Mouse (Mus musculus): ENCODE data around the gene Psmd1. TPM values are rescaled to one million over a fixed set of nuclear protein-coding genes. Genes with fewer than 3 reads are reported as not detected.
A peak's percentile ranks its signal among the peaks of the same experiment; 100 is the strongest.

Gene Psmd1
- polyA plus RNA-seq, 1 experiment: 88.9 TPM

DNA sequence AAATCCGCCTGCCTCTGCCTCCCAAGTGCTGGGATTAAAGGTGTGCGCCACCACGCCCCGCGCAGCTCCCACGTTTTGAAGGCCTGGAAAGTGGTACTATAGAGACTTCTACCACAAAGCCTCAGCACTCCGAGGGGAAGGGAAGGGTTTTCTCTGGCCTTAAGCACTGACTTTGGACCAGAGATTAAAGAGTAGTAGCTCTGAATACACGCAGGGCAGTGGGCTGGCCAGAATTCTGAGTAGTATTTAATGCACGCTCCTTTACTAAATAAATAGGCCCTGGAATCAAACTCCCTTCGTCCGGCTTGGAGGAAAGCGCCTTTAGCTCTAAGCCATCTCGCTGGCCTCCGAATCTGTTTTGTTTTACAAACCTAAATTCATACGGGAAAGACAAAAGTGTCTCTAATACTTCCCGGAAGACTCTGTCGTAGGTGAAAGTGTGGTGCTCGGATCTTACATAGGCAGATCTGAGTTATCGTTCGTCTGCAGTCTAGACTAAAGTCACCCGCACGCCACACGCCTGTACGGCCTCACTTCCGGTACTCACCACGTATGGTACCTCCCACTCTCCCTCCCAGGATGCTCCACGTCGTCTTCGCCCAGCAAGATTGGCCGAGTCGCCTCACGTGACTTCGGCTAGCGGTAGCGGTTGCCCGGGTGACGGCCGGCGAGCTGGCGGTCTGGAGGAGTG lies 90.1 kb downstream of the Psmd1 start, which contains the start of gene Armc9:
TSS of gene Armc9 (plus strand) at position 648 of the 691 bp plus-strand sequence.
- H3K36me3 ChIP-seq (ENCODE audit: control insufficient read depth, insufficient read depth): no peaks in the 10 kb centered on the region
- H3K79me2 ChIP-seq (ENCODE audit: control insufficient read depth, insufficient read depth): peaks cover 5% of the 10 kb centered on the region
- peak within 1 kb of the TSS; percentile 51 for H3K4me3 ChIP-seq (ENCODE audit: insufficient read depth, poor library complexity, severe bottlenecking)
- H3K79me3 ChIP-seq (ENCODE audit: low read depth): peaks cover 1% of the 10 kb centered on the region
- peak within 1 kb of the TSS; percentile 81 for H3ac ChIP-seq (ENCODE audit: control insufficient read depth, insufficient read length, low read depth)
- H3K27me3 ChIP-seq (ENCODE audit: control insufficient read depth, insufficient read depth, insufficient read length): no peaks in the 10 kb centered on the region
- peak; percentile 72 for TF ChIP-seq MAX (IDR thresholded peaks at IDR 0.05)
- TF ChIP-seq CTCF (IDR thresholded peaks at IDR 0.05; ENCODE audit: control insufficient read depth, insufficient read depth, insufficient read length): no peak
- TF ChIP-seq USF1 (IDR thresholded peaks at IDR 0.05; ENCODE audit: low read depth): peak; percentile 98
- no peak for TF ChIP-seq FOSL1 (IDR thresholded peaks at IDR 0.05; ENCODE audit: insufficient read depth, low read length, poor library complexity, severe bottlenecking)

DNA sequence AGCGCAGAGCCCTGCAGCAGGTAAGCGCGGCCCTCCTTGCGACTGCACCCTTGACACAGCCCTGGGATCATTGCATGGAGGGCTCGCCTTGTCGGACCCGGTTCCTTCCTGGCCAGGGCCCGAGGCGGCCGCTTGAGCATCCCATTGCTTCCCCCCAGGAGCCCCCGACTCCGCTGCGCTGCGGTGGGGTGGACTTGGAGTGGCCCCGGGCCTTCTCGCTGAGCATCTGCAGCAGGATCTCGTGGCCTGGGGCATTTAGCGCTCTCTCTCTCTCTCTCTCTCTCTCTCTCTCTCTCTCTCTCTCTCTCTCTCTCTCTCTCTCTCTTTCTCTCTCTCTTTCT lies 90.6 kb downstream of the Psmd1 start:
- H3K79me3 ChIP-seq (ENCODE audit: low read depth): peaks cover 1% of the 10 kb centered on the region
- H3K79me2 ChIP-seq (ENCODE audit: control insufficient read depth, insufficient read depth): peaks cover 5% of the 10 kb centered on the region
- H3K36me3 ChIP-seq (ENCODE audit: control insufficient read depth, insufficient read depth): no peaks in the 10 kb centered on the region
- peak overlapping the region; percentile 81 for H3ac ChIP-seq (ENCODE audit: control insufficient read depth, insufficient read length, low read depth)
- no peaks in the 10 kb centered on the region for H3K27me3 ChIP-seq (ENCODE audit: control insufficient read depth, insufficient read depth, insufficient read length)
- no peak for TF ChIP-seq MYOD1 (IDR thresholded peaks at IDR 0.05; ENCODE audit: control insufficient read depth, insufficient read length, low read depth)
- no peak for TF ChIP-seq CEBPB (IDR thresholded peaks at IDR 0.05; ENCODE audit: low read depth)
- TF ChIP-seq MYOG (IDR thresholded peaks at IDR 0.05; ENCODE audit: control insufficient read depth, extremely low read depth, insufficient read length): no peak
- no peak for TF ChIP-seq USF1 (IDR thresholded peaks at IDR 0.05; ENCODE audit: low read depth)
- TF ChIP-seq FOSL1 (IDR thresholded peaks at IDR 0.05; ENCODE audit: insufficient read depth, low read length, poor library complexity, severe bottlenecking): no peak
- no peak for TF ChIP-seq MAX (IDR thresholded peaks at IDR 0.05)
- no peak for TF ChIP-seq CTCF (IDR thresholded peaks at IDR 0.05; ENCODE audit: control insufficient read depth, insufficient read depth, insufficient read length)
- H3K4me3 ChIP-seq (ENCODE audit: insufficient read depth, poor library complexity, severe bottlenecking): peak overlapping the region; percentile 51

- Histone ChIP-seq H3ac (ENCODE audit: control insufficient read depth, insufficient read length, low read depth) (no peak overlapping the region), H3K4me3 (ENCODE audit: insufficient read depth, poor library complexity, severe bottlenecking) (no peak overlapping the region), H3K79me2 (ENCODE audit: control insufficient read depth, insufficient read depth) (peaks cover 5% of the 10 kb centered on the region), H3K27me3 (ENCODE audit: control insufficient read depth, insufficient read depth, insufficient read length) (no peaks in the 10 kb centered on the region), H3K79me3 (ENCODE audit: low read depth) (peaks cover 1% of the 10 kb centered on the region), H3K36me3 (ENCODE audit: control insufficient read depth, insufficient read depth) (peaks cover 6% of the 10 kb centered on the region)
- no peak for TF ChIP-seq MYOD1 (IDR thresholded peaks at IDR 0.05; ENCODE audit: control insufficient read depth, insufficient read length, low read depth)
- no peak for TF ChIP-seq USF1 (IDR thresholded peaks at IDR 0.05; ENCODE audit: low read depth)
- TF ChIP-seq CTCF (IDR thresholded peaks at IDR 0.05; ENCODE audit: control insufficient read depth, insufficient read depth, insufficient read length): no peak
- TF ChIP-seq MYOG (IDR thresholded peaks at IDR 0.05; ENCODE audit: control insufficient read depth, extremely low read depth, insufficient read length): no peak
- no peak for TF ChIP-seq CEBPB (IDR thresholded peaks at IDR 0.05; ENCODE audit: low read depth)
- TF ChIP-seq MAX (IDR thresholded peaks at IDR 0.05): no peak
- TF ChIP-seq FOSL1 (IDR thresholded peaks at IDR 0.05; ENCODE audit: insufficient read depth, low read length, poor library complexity, severe bottlenecking): no peak
These were observed 91.9 kb downstream of the Psmd1 start for GRCm38 (mm10) chr1:86156075-86156474.

DNA sequence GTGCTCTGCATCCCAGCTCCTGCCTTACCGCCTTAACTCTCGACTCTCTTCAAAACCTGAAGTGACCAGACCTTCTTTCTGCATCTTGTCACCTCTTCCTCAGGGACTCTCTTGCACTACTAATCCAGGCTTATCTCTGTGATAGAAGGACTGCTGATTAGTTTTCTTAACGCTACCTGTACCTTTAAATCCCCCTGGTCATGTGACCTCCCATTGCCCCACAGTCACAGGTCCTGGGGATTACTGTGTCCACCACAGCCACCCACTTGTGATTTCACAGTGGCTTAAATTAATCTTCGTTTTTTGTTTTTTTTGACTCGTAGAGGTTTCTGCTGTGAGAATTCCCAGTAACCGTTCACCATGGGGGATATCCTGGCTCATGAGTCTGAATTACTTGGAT lies 92.4 kb downstream of the Psmd1 start:
- Histone ChIP-seq H3ac (ENCODE audit: control insufficient read depth, insufficient read length, low read depth) (no peak overlapping the region), H3K36me3 (ENCODE audit: control insufficient read depth, insufficient read depth) (peaks cover 6% of the 10 kb centered on the region), H3K4me3 (ENCODE audit: insufficient read depth, poor library complexity, severe bottlenecking) (no peak overlapping the region), H3K27me3 (ENCODE audit: control insufficient read depth, insufficient read depth, insufficient read length) (no peaks in the 10 kb centered on the region), H3K79me2 (ENCODE audit: control insufficient read depth, insufficient read depth) (peaks cover 5% of the 10 kb centered on the region), H3K79me3 (ENCODE audit: low read depth) (peaks cover 1% of the 10 kb centered on the region)
- TF ChIP-seq CEBPB (IDR thresholded peaks at IDR 0.05; ENCODE audit: low read depth) (no peak), USF1 (IDR thresholded peaks at IDR 0.05; ENCODE audit: low read depth) (peak; percentile 27)

DNA sequence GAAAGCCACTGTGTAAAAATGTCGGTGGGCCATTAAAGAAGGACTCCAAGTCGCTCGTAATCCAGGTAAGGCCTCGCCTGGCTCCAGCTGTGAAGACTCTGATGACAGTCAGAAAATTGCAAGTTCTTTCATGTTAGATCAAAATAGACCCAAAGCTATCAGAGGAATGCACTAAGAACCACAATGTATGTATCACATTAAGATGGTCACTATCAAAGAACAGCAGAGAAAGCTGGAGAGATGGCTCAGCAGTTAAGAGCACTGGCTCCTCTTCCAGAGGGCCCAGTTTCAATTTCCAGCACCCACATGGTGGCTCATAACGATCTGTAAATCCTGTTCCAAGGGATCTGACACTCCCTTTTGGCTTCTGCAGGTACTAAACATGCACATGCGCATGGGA lies 95.9 kb downstream of the Psmd1 start:
- Histone ChIP-seq H3K79me3 (ENCODE audit: low read depth) (peaks cover 1% of the 10 kb centered on the region), H3K79me2 (ENCODE audit: control insufficient read depth, insufficient read depth) (peaks cover 5% of the 10 kb centered on the region), H3K27me3 (ENCODE audit: control insufficient read depth, insufficient read depth, insufficient read length) (no peaks in the 10 kb centered on the region), H3ac (ENCODE audit: control insufficient read depth, insufficient read length, low read depth) (no peak overlapping the region), H3K4me3 (ENCODE audit: insufficient read depth, poor library complexity, severe bottlenecking) (no peak overlapping the region), H3K36me3 (ENCODE audit: control insufficient read depth, insufficient read depth) (peaks cover 14% of the 10 kb centered on the region)
- TF ChIP-seq FOSL1 (IDR thresholded peaks at IDR 0.05; ENCODE audit: insufficient read depth, low read length, poor library complexity, severe bottlenecking): no peak
- TF ChIP-seq MAX (IDR thresholded peaks at IDR 0.05): no peak
- TF ChIP-seq USF1 (IDR thresholded peaks at IDR 0.05; ENCODE audit: low read depth): no peak
- TF ChIP-seq MYOD1 (IDR thresholded peaks at IDR 0.05; ENCODE audit: control insufficient read depth, insufficient read length, low read depth): no peak
- TF ChIP-seq CTCF (IDR thresholded peaks at IDR 0.05; ENCODE audit: control insufficient read depth, insufficient read depth, insufficient read length): no peak
- no peak for TF ChIP-seq CEBPB (IDR thresholded peaks at IDR 0.05; ENCODE audit: low read depth)
- TF ChIP-seq MYOG (IDR thresholded peaks at IDR 0.05; ENCODE audit: control insufficient read depth, extremely low read depth, insufficient read length): no peak

DNA sequence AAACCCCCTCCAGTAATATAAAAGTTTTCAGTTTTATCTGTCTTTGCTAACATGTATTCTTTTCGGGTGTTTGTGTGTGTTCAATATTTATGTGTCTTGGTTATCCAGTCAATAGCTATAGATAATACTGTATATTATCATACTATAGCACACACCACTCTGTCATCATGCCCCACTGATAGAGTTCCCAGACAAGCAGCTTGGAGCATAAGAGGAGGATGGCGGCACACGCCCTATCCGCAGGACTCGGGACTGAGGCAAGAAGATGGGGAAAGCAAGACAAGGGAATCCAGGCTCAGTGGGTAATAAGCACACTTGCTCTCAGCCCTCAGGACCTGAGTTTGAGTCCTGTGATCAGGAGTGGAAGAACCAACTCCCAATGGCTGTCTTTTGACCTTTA lies 96.3 kb downstream of the Psmd1 start:
- TF ChIP-seq MYOG (IDR thresholded peaks at IDR 0.05; ENCODE audit: control insufficient read depth, extremely low read depth, insufficient read length) (no peak), CEBPB (IDR thresholded peaks at IDR 0.05; ENCODE audit: low read depth) (no peak), FOSL1 (IDR thresholded peaks at IDR 0.05; ENCODE audit: insufficient read depth, low read length, poor library complexity, severe bottlenecking) (no peak), CTCF (IDR thresholded peaks at IDR 0.05; ENCODE audit: control insufficient read depth, insufficient read depth, insufficient read length) (no peak), USF1 (IDR thresholded peaks at IDR 0.05; ENCODE audit: low read depth) (no peak), MYOD1 (IDR thresholded peaks at IDR 0.05; ENCODE audit: control insufficient read depth, insufficient read length, low read depth) (no peak), MAX (IDR thresholded peaks at IDR 0.05) (no peak)
- H3K4me3 ChIP-seq (ENCODE audit: insufficient read depth, poor library complexity, severe bottlenecking): no peak overlapping the region
- H3K36me3 ChIP-seq (ENCODE audit: control insufficient read depth, insufficient read depth): peaks cover 18% of the 10 kb centered on the region
- no peaks in the 10 kb centered on the region for H3K27me3 ChIP-seq (ENCODE audit: control insufficient read depth, insufficient read depth, insufficient read length)
- no peak overlapping the region for H3ac ChIP-seq (ENCODE audit: control insufficient read depth, insufficient read length, low read depth)
- H3K79me3 ChIP-seq (ENCODE audit: low read depth): no peaks in the 10 kb centered on the region
- peaks cover 5% of the 10 kb centered on the region for H3K79me2 ChIP-seq (ENCODE audit: control insufficient read depth, insufficient read depth)

Data from C2C12 (cell line).